Mouse (Mus musculus): ENCODE data around the gene Ryr2. TPM values are rescaled to one million over a fixed set of nuclear protein-coding genes. Genes with fewer than 3 reads are reported as not detected.

Ryr2 gene
- polyA plus RNA-seq, 1 experiment: not detected

- H3K79me2 ChIP-seq (ENCODE audit: control insufficient read depth, insufficient read depth): no peaks in the 10 kb centered on the region
- no peaks in the 10 kb centered on the region for H3K36me3 ChIP-seq (ENCODE audit: control insufficient read depth, insufficient read depth)
- TF ChIP-seq CTCF (IDR thresholded peaks at IDR 0.05; ENCODE audit: control insufficient read depth, insufficient read depth, insufficient read length) (no peak), USF1 (IDR thresholded peaks at IDR 0.05; ENCODE audit: low read depth) (no peak), FOSL1 (IDR thresholded peaks at IDR 0.05; ENCODE audit: insufficient read depth, low read length, poor library complexity, severe bottlenecking) (no peak)
- H3K4me3 ChIP-seq (ENCODE audit: insufficient read depth, poor library complexity, severe bottlenecking): no peak overlapping the region
- no peaks in the 10 kb centered on the region for H3K79me3 ChIP-seq (ENCODE audit: low read depth)
- no peaks in the 10 kb centered on the region for H3K27me3 ChIP-seq (ENCODE audit: control insufficient read depth, insufficient read depth, insufficient read length)
- H3ac ChIP-seq (ENCODE audit: control insufficient read depth, insufficient read length, low read depth): no peak overlapping the region
Observed at GRCm38 (mm10) chr13:11781065-11781464, 325.7 kb downstream of the Ryr2 start.

DNA sequence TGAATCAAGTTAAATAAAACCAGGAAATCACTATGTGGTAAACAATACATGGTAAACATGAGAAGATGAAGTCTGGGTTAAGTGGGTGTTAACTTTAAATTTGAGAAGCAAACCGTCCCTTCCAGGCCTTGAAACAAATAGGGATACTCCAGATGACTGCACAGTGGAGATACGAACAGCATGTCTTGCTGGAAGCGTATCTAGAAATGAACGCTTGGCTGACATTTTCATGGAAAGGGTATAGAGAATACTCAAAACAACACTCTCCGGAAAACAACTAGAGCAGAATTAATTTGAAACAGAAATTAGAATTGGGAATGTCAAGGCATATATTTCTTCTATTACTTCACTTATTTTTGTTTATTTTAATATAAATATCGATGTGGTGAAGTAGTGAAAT, 329.0 kb downstream of the Ryr2 start:
- H3K79me2 ChIP-seq (ENCODE audit: control insufficient read depth, insufficient read depth): no peaks in the 10 kb centered on the region
- no peak overlapping the region for H3K4me3 ChIP-seq (ENCODE audit: insufficient read depth, poor library complexity, severe bottlenecking)
- no peaks in the 10 kb centered on the region for H3K36me3 ChIP-seq (ENCODE audit: control insufficient read depth, insufficient read depth)
- no peaks in the 10 kb centered on the region for H3K27me3 ChIP-seq (ENCODE audit: control insufficient read depth, insufficient read depth, insufficient read length)
- no peak overlapping the region for H3ac ChIP-seq (ENCODE audit: control insufficient read depth, insufficient read length, low read depth)
- no peaks in the 10 kb centered on the region for H3K79me3 ChIP-seq (ENCODE audit: low read depth)
- TF ChIP-seq CTCF (IDR thresholded peaks at IDR 0.05; ENCODE audit: control insufficient read depth, insufficient read depth, insufficient read length) (no peak), USF1 (IDR thresholded peaks at IDR 0.05; ENCODE audit: low read depth) (no peak), MYOD1 (IDR thresholded peaks at IDR 0.05; ENCODE audit: control insufficient read depth, insufficient read length, low read depth) (no peak), MAX (IDR thresholded peaks at IDR 0.05) (no peak), CEBPB (IDR thresholded peaks at IDR 0.05; ENCODE audit: low read depth) (no peak), MYOG (IDR thresholded peaks at IDR 0.05; ENCODE audit: control insufficient read depth, extremely low read depth, insufficient read length) (no peak), FOSL1 (IDR thresholded peaks at IDR 0.05; ENCODE audit: insufficient read depth, low read length, poor library complexity, severe bottlenecking) (no peak)

- Histone ChIP-seq H3K36me3 (ENCODE audit: control insufficient read depth, insufficient read depth) (no peaks in the 10 kb centered on the region), H3K79me3 (ENCODE audit: low read depth) (no peaks in the 10 kb centered on the region), H3K4me3 (ENCODE audit: insufficient read depth, poor library complexity, severe bottlenecking) (no peak overlapping the region), H3K27me3 (ENCODE audit: control insufficient read depth, insufficient read depth, insufficient read length) (no peaks in the 10 kb centered on the region), H3ac (ENCODE audit: control insufficient read depth, insufficient read length, low read depth) (no peak overlapping the region), H3K79me2 (ENCODE audit: control insufficient read depth, insufficient read depth) (no peaks in the 10 kb centered on the region)
- TF ChIP-seq CEBPB (IDR thresholded peaks at IDR 0.05; ENCODE audit: low read depth) (no peak), MYOD1 (IDR thresholded peaks at IDR 0.05; ENCODE audit: control insufficient read depth, insufficient read length, low read depth) (no peak), CTCF (IDR thresholded peaks at IDR 0.05; ENCODE audit: control insufficient read depth, insufficient read depth, insufficient read length) (no peak), MYOG (IDR thresholded peaks at IDR 0.05; ENCODE audit: control insufficient read depth, extremely low read depth, insufficient read length) (no peak), FOSL1 (IDR thresholded peaks at IDR 0.05; ENCODE audit: insufficient read depth, low read length, poor library complexity, severe bottlenecking) (no peak), MAX (IDR thresholded peaks at IDR 0.05) (no peak)
Observed at GRCm38 (mm10) chr13:11772173-11772572, 334.6 kb downstream of the Ryr2 start.

GRCm38 (mm10) chr13:11766899-11767298, 339.8 kb downstream of the Ryr2 start:
- no peak overlapping the region for H3K4me3 ChIP-seq (ENCODE audit: insufficient read depth, poor library complexity, severe bottlenecking)
- no peaks in the 10 kb centered on the region for H3K79me2 ChIP-seq (ENCODE audit: control insufficient read depth, insufficient read depth)
- no peak overlapping the region for H3ac ChIP-seq (ENCODE audit: control insufficient read depth, insufficient read length, low read depth)
- H3K36me3 ChIP-seq (ENCODE audit: control insufficient read depth, insufficient read depth): no peaks in the 10 kb centered on the region
- no peaks in the 10 kb centered on the region for H3K79me3 ChIP-seq (ENCODE audit: low read depth)
- TF ChIP-seq MYOD1 (IDR thresholded peaks at IDR 0.05; ENCODE audit: control insufficient read depth, insufficient read length, low read depth) (no peak), CTCF (IDR thresholded peaks at IDR 0.05; ENCODE audit: control insufficient read depth, insufficient read depth, insufficient read length) (no peak)
- no peaks in the 10 kb centered on the region for H3K27me3 ChIP-seq (ENCODE audit: control insufficient read depth, insufficient read depth, insufficient read length)

DNA sequence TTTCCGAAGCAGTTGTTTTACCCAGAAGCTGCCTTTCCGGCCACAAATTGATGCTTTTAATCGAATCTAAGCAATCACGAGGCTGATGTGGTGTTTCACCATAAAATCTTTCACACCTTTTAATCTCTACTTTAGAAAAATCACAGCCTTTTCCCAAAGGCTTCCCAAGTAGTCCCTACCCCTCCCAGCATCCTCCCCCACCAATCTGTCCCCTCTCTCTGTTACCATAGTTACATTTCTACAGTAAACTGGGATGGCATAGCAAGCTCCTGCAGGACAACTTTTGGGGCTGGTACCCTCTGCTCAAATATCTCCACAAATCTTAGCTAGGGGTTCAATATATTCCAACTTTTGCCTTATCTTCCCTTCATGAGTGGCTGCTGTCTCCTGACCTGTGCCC, 342.8 kb downstream of the Ryr2 start:
- H3K27me3 ChIP-seq (ENCODE audit: control insufficient read depth, insufficient read depth, insufficient read length): no peaks in the 10 kb centered on the region
- no peaks in the 10 kb centered on the region for H3K36me3 ChIP-seq (ENCODE audit: control insufficient read depth, insufficient read depth)
- no peak overlapping the region for H3K4me3 ChIP-seq (ENCODE audit: insufficient read depth, poor library complexity, severe bottlenecking)
- H3ac ChIP-seq (ENCODE audit: control insufficient read depth, insufficient read length, low read depth): no peak overlapping the region
- TF ChIP-seq CEBPB (IDR thresholded peaks at IDR 0.05; ENCODE audit: low read depth) (no peak), MYOD1 (IDR thresholded peaks at IDR 0.05; ENCODE audit: control insufficient read depth, insufficient read length, low read depth) (no peak), USF1 (IDR thresholded peaks at IDR 0.05; ENCODE audit: low read depth) (no peak), MYOG (IDR thresholded peaks at IDR 0.05; ENCODE audit: control insufficient read depth, extremely low read depth, insufficient read length) (no peak), FOSL1 (IDR thresholded peaks at IDR 0.05; ENCODE audit: insufficient read depth, low read length, poor library complexity, severe bottlenecking) (no peak), CTCF (IDR thresholded peaks at IDR 0.05; ENCODE audit: control insufficient read depth, insufficient read depth, insufficient read length) (no peak), MAX (IDR thresholded peaks at IDR 0.05) (no peak)
- H3K79me3 ChIP-seq (ENCODE audit: low read depth): no peaks in the 10 kb centered on the region
- H3K79me2 ChIP-seq (ENCODE audit: control insufficient read depth, insufficient read depth): no peaks in the 10 kb centered on the region

DNA sequence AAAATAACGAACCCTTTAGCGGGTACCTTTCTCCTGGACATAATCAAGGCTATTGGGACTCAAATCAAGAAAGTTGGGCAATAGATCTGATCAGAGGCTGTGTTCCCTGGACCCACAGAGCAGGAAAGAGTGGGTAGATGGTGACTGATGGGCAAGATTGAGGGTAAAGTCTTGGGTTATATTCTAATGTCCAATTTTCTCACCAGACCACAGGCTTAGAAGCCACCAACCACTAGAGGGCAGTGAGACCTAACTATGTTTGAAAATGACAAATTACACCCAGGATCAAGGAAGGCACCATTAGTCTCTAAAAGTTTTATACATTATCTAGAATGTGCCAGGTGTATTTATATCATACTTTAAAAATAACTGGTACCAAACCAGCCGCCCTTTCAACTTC, 343.6 kb downstream of the Ryr2 start:
- no peak for TF ChIP-seq FOSL1 (IDR thresholded peaks at IDR 0.05; ENCODE audit: insufficient read depth, low read length, poor library complexity, severe bottlenecking)
- TF ChIP-seq MYOD1 (IDR thresholded peaks at IDR 0.05; ENCODE audit: control insufficient read depth, insufficient read length, low read depth): no peak
- TF ChIP-seq MAX (IDR thresholded peaks at IDR 0.05): no peak
- TF ChIP-seq CTCF (IDR thresholded peaks at IDR 0.05; ENCODE audit: control insufficient read depth, insufficient read depth, insufficient read length): no peak
- no peak for TF ChIP-seq MYOG (IDR thresholded peaks at IDR 0.05; ENCODE audit: control insufficient read depth, extremely low read depth, insufficient read length)
- no peak for TF ChIP-seq CEBPB (IDR thresholded peaks at IDR 0.05; ENCODE audit: low read depth)
- no peak for TF ChIP-seq USF1 (IDR thresholded peaks at IDR 0.05; ENCODE audit: low read depth)
- no peaks in the 10 kb centered on the region for H3K27me3 ChIP-seq (ENCODE audit: control insufficient read depth, insufficient read depth, insufficient read length)

More for the DNA sequence above, 343.6 kb downstream of the Ryr2 start:
- H3ac ChIP-seq (ENCODE audit: control insufficient read depth, insufficient read length, low read depth): no peak overlapping the region
- no peaks in the 10 kb centered on the region for H3K36me3 ChIP-seq (ENCODE audit: control insufficient read depth, insufficient read depth)
- no peaks in the 10 kb centered on the region for H3K79me2 ChIP-seq (ENCODE audit: control insufficient read depth, insufficient read depth)
- no peak overlapping the region for H3K4me3 ChIP-seq (ENCODE audit: insufficient read depth, poor library complexity, severe bottlenecking)
- H3K79me3 ChIP-seq (ENCODE audit: low read depth): no peaks in the 10 kb centered on the region
